Mouse (Mus musculus): Measurements from ENCODE around the gene Sel1l2. TPM values are rescaled to one million over a fixed set of nuclear protein-coding genes. Genes with fewer than 3 reads are reported as not detected.
"Not testable (repeated sequence)": the region's sequence is repeated elsewhere in the genome, so short reads cannot be mapped to it uniquely, and the experiment has no call there.

Gene Sel1l2
- polyA plus RNA-seq, 1 experiment from 2014 or later: not detected

GRCm38 (mm10) chr2:140202573-140202972 lies 186.9 kb downstream of the Sel1l2 start:
- Histone ChIP-seq H3K36me3 (peaks cover 27% of the 10 kb centered on the region), H3K9ac (no peak overlapping the region), H3K9me3 (replicated peaks) (no peaks in the 10 kb centered on the region), H3K27me3 (replicated peaks) (no peaks in the 10 kb centered on the region), H3K4me3 (no peak overlapping the region), H3K4me1 (0 out of 2 replicates have a peak, but pooled peaks cover 5% of the 10 kb centered on the region), H3K4me2 (no peak overlapping the region), H3K27ac (no peak overlapping the region)
- WGBS (ENCODE audit: insufficient replicate concordance): 58% methylated on average over 5 of the region's 5 CpGs
- peak; percentile 67 for ATAC-seq

GRCm38 (mm10) chr2:140200713-140201112 lies 188.8 kb downstream of the Sel1l2 start:
- no peak overlapping the region for H3K27ac ChIP-seq
- H3K4me3 ChIP-seq: no peak overlapping the region
- no peaks in the 10 kb centered on the region for H3K9me3 ChIP-seq (replicated peaks)
- H3K4me2 ChIP-seq: no peak overlapping the region
- H3K4me1 ChIP-seq: 0 out of 2 replicates have a peak, but pooled peaks cover 5% of the 10 kb centered on the region
- H3K9ac ChIP-seq: no peak overlapping the region
- WGBS (ENCODE audit: insufficient replicate concordance): 72% methylated on average over 2 of the region's 2 CpGs
- no peaks in the 10 kb centered on the region for H3K27me3 ChIP-seq (replicated peaks)
- peaks cover 34% of the 10 kb centered on the region for H3K36me3 ChIP-seq
- ATAC-seq: no peak

GRCm38 (mm10) chr2:140185685-140186210 lies 203.8 kb downstream of the Sel1l2 start:
- not testable (repeated sequence) for H3K4me1 ChIP-seq; H3K9ac ChIP-seq; H3K27me3 ChIP-seq (replicated peaks); ATAC-seq; H3K4me3 ChIP-seq; H3K9me3 ChIP-seq (replicated peaks); H3K27ac ChIP-seq; H3K4me2 ChIP-seq
- H3K36me3 ChIP-seq: peaks cover 42% of the 10 kb centered on the region
- 86% methylated on average over 3 of the region's 3 CpGs for WGBS (ENCODE audit: insufficient replicate concordance)

Other genes with a start within 250 kb of the Sel1l2 start
- not detected in 2 replicates for gene Gm17374, start 237.7 kb downstream of the Sel1l2 start, polyA plus RNA-seq (2016; fragmentation: Nextera tagmentation; extraction: Ambion mirVana)
- 20.5 and 21.3 TPM in 2 replicates for gene Esf1, start 219.1 kb downstream of the Sel1l2 start, polyA plus RNA-seq (2016; fragmentation: Nextera tagmentation; extraction: Ambion mirVana)
- gene Ndufaf5, start 219.1 kb downstream of the Sel1l2 start, polyA plus RNA-seq (2016; fragmentation: Nextera tagmentation; extraction: Ambion mirVana): 11.0 and 12.7 TPM in 2 replicates
- gene Macrod2, start 5.6 kb upstream of the Sel1l2 start, polyA plus RNA-seq (2016; fragmentation: Nextera tagmentation; extraction: Ambion mirVana): 11.3 and 11.8 TPM in 2 replicates

All from liver, embryonic 12.5 days (tissue).